Mouse (Mus musculus) cerebellum, adult 2 months (tissue): ENCODE results near the gene Gm15448.
"Not testable (repeated sequence)": the region's sequence is repeated elsewhere in the genome, so short reads cannot be mapped to it uniquely, and the experiment has no call there.

Experiments used
- CTCF ChIP-seq: fragments of 200-500 bp; IDR thresholded peaks from 2 replicates; pipeline ENCODE4 v1.5.1; 2011; ENCODE audit warnings: low read depth, mild to moderate bottlenecking, control low read depth, low read length, moderate library complexity, borderline replicate concordance; ENCODE audit not compliant: insufficient read depth
- POLR2A ChIP-seq: fragments of 200-500 bp; IDR thresholded peaks from 2 replicates; pipeline ENCODE4 v1.6.1; 2011; ENCODE audit warnings: low read length, control low read depth, borderline replicate concordance; ENCODE audit not compliant: insufficient read depth

DNA sequence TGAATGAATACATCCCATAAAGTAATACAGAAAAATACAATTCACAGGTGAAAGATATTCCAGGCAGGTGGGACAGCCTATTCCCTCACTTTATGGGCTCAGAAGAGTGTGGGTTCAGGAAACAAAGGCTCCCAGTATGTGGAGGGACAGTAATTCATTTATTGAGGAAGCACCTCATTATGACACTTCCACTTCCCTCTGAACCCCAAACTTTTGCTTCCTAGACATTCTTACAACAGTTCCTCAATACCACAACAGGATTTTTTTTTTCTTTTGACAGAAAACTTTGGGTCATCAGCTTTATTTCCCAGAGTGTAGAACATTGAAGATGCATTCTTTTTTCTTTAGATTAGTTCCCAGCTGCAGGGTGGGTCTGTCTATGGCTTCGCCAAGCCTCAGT, 12.4 kb upstream of the Gm15448 start:
- not testable (repeated sequence) for TF ChIP-seq CTCF, POLR2A
